Mouse (Mus musculus) thymus, postnatal 36 days (tissue): ENCODE measurements around the gene Thumpd1.

Experiments
- DNase-seq, 2 experiments: peaks; one replicate each; pipeline ENCODE4 v3.0.0; 2022; ENCODE audit warnings: mixed read lengths in 2 of 2

The Thumpd1 gene

GRCm38 (mm10) chr7:119670395-119670794 lies 50.2 kb downstream of the Thumpd1 start:
- DNase-seq, result no peak

- no peak for DNase-seq
Observed at GRCm38 (mm10) chr7:119667893-119668292, 52.7 kb downstream of the Thumpd1 start.
